Mouse (Mus musculus): ENCODE measurements at regions not wholly inside any gene's neighbourhood (a gene's known extent, or its start where the extent isn't known, plus 50 kb on each side); places are given as distances from the start of the nearest gene placed in this dataset.

GRCm38 (mm10) chr8:34573007-34573881 is 461.7 kb upstream of the Gm10131 start:
- no peak for TF ChIP-seq CTCF (IDR thresholded peaks at IDR 0.05; ENCODE audit: control insufficient read depth, insufficient read depth, insufficient replicate concordance, low read depth, low read length)
- no peak for TF ChIP-seq POLR2A (IDR thresholded peaks at IDR 0.05; ENCODE audit: control insufficient read depth, low read depth, low read length)

Measured in testis, adult 2 months (tissue).